Mouse (Mus musculus): ENCODE measurements around the gene Tecpr2.

DNA sequence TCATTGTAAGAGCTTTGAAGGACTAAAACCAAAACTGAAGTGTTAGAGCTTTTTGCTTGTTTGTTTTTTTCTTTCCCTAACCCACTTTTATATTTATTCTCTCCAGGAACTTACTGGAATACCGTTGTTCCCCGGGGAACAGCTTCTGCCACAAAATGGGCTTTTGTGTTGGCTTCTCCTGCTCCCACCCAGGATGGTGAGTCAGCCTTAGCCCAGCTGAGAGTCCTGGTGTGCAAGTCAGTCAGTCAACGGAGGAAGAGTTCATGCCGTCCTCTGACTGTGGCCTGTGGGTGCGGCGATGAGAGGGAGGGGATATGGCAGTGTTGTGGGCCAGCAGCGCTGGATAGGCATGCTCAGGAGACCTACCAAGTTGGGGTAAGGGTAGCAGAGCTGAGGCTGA is 57.2 kb downstream of the Tecpr2 start:
- TF ChIP-seq CTCF (IDR thresholded peaks at IDR 0.05) (no peak), POLR2A (IDR thresholded peaks at IDR 0.05; ENCODE audit: insufficient read depth, low read depth, low read length) (no peak)

Data from heart, adult 2 months (tissue).